Mouse (Mus musculus): ENCODE measurements around the gene Pfn3.

- no peak for TF ChIP-seq USF1 (IDR thresholded peaks at IDR 0.05; ENCODE audit: low read depth, low read length)
- no peak for TF ChIP-seq MEF2A (IDR thresholded peaks at IDR 0.05; ENCODE audit: extremely low read depth, insufficient replicate concordance, low read depth, low read length, poor library complexity, severe bottlenecking)
- no peak for TF ChIP-seq POLR2A (IDR thresholded peaks at IDR 0.05; ENCODE audit: control insufficient read depth in 1 of 2, insufficient read depth in 1 of 2, low read depth in 1 of 2, low read length in 2 of 2, poor library complexity in 1 of 2)
- no peak for TF ChIP-seq CTCF (IDR thresholded peaks at IDR 0.05 in 2 of 3, conservative IDR thresholded peaks at IDR 0.05 in 1 of 3; ENCODE audit: control insufficient read depth in 1 of 3, insufficient read depth in 1 of 3, low read depth in 2 of 3, low read length in 3 of 3, poor library complexity in 1 of 3, severe bottlenecking in 1 of 3)
- no peak for TF ChIP-seq TAL1 (IDR thresholded peaks at IDR 0.05; ENCODE audit: low read length)
- no peak for TF ChIP-seq MAX (IDR thresholded peaks at IDR 0.05; ENCODE audit: low read length)
- TF ChIP-seq UBTF (IDR thresholded peaks at IDR 0.05; ENCODE audit: borderline replicate concordance, insufficient read depth, low read depth, low read length) = no peak
- TF ChIP-seq E2F4 (IDR thresholded peaks at IDR 0.05; ENCODE audit: borderline replicate concordance, low read depth, low read length) = no peak
- no peak for TF ChIP-seq ETS1 (IDR thresholded peaks at IDR 0.05; ENCODE audit: low read depth, low read length)
These were observed 43.9 kb downstream of the Pfn3 start for GRCm38 (mm10) chr13:55371007-55371681.

All from MEL (cell line).